Mouse (Mus musculus) limb, embryonic 14.5 days (tissue): Measurements from ENCODE around the gene Nxnl1. TPM values are rescaled to one million over a fixed set of nuclear protein-coding genes. Genes with fewer than 3 reads are reported as not detected.

Source experiments
- ATAC-seq: fragments of 200-750 bp; cut with Nextera tagmentation; 2 replicates; pipeline ENCODE4 v1.8.0; 2017; ENCODE audit warnings: low read depth, moderate number of reproducible peaks, moderate TSS enrichment; ENCODE audit not compliant: low FRiP score
- DNase-seq: peaks from one replicate; pipeline ENCODE4 v3.0.0-alpha.2; 2015; ENCODE audit warnings: low spot score
- H3K27ac ChIP-seq: fragments of 300-500 bp; sonication (generic); replicated peaks from 2 replicates; pipeline ENCODE4 v1.5.1; 2014; ENCODE audit warnings: low read depth, mild to moderate bottlenecking, low read length, moderate library complexity, mixed read lengths
- H3K27me3 ChIP-seq: fragments of 300-500 bp; sonication (generic); 2 replicates; pipeline ENCODE4 v1.6.1; 2014; ENCODE audit warnings: low read length, mixed read lengths; ENCODE audit not compliant: control insufficient read depth, insufficient read depth
- H3K36me3 ChIP-seq: fragments of 300-500 bp; sonication (generic); 2 replicates; pipeline ENCODE4 v1.6.1; 2014; ENCODE audit warnings: mild to moderate bottlenecking, low read length, moderate library complexity, mixed read lengths; ENCODE audit not compliant: control insufficient read depth, insufficient read depth
- H3K4me1 ChIP-seq: fragments of 300-500 bp; sonication (generic); 2 replicates; pipeline ENCODE4 v1.6.1; 2014; ENCODE audit warnings: antibody characterized with exemption, low read length, mixed read lengths; ENCODE audit not compliant: control insufficient read depth, insufficient read depth
- H3K4me2 ChIP-seq: fragments of 300-500 bp; sonication (generic); replicated peaks from 2 replicates; pipeline ENCODE4 v1.6.1; 2014; ENCODE audit warnings: low read depth, mild to moderate bottlenecking, low read length, moderate library complexity; ENCODE audit not compliant: severe bottlenecking
- H3K4me3 ChIP-seq: fragments of 300-500 bp; sonication (generic); replicated peaks from 2 replicates; pipeline ENCODE4 v1.5.1; 2014; ENCODE audit warnings: low read length
- H3K9ac ChIP-seq: fragments of 300-500 bp; sonication (generic); 2 replicates; pipeline ENCODE4 v1.6.1; 2014; ENCODE audit warnings: mild to moderate bottlenecking, low read depth, low read length, moderate library complexity; ENCODE audit not compliant: severe bottlenecking
- H3K9me3 ChIP-seq: fragments of 300-500 bp; sonication (generic); 2 replicates; pipeline ENCODE4 v1.6.1; 2016; ENCODE audit warnings: low read length; ENCODE audit not compliant: control insufficient read depth
- POLR2A ChIP-seq: fragments of 200-500 bp; IDR thresholded peaks from 2 replicates; pipeline ENCODE4 v1.8.0; 2012; ENCODE audit warnings: inconsistent platforms, mild to moderate bottlenecking, moderate library complexity, borderline replicate concordance; ENCODE audit not compliant: insufficient read depth, insufficient read length; ENCODE audit errors: extremely low read depth
- WGBS: fragments of 180-500 bp; shearing (Covaris S2); extraction: QIAGEN DNeasy Blood & Tissue Kit; methylation state at CpG from one replicate; pipeline ENCODE4 v1.1.7; 2014; 5-methylcytosine and 5-hydroxymethylcytosine counted together
- polyA plus RNA-seq, 2 experiments: library from polyadenylated mRNA; depleted of rRNA in 1 of 2; stranded (reverse) in 1 of 2; unstranded in 1 of 2; fragments of >200 nt; fragmentation: Nextera tagmentation in 1 of 2; extraction: Ambion mirVana in 1 of 2; gene quantifications; 2 replicates each; pipeline versions ENCODE4 v1.2.1 to v1.2.3; 2012 to 2014

Nxnl1 gene
- polyA plus RNA-seq, 2 experiments, result not detected

DNA sequence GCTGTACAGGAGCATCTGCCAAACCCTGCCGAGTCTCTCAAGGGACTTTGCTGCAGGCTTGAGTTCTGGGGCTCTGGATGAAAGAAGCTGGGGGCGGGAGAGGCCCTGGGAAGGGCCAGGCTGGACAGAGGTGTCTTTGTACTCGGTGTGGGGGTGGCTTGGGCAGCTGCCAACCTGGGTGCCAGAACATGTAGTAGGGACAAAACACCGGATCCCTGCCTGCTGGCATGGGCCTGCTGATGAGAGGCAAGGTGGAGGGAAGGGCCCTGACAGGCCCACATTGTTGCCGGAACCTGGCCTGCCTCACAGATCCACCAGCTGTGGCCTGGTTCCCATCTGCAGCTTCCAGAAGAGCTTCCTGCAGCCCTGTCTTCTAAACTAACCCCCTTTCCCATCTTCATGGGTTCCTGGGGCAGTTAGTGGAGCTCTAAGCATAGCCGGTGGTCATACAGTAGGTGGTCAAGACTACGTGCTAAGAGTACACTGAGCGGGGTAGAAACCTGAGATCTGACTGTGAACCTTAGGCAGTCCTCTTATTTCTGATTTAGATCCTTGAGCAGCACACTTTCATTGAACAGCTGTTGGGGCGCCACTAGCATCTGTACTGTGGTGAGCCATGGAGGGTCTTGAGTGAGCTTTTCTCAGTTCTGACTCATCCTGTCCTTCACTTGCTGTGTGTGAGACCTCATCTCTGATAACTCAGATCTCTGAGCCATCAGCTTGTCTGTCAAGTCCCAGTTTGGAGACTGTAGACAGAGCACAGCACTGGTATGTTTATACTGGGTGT, 6.6 kb upstream of the Nxnl1 start:
- no peaks in the 10 kb centered on the region for H3K9me3 ChIP-seq
- H3K27ac ChIP-seq, result no peak overlapping the region; the same call in 1 of the 2 replicates
- peaks cover 31% of the 10 kb centered on the region for H3K4me1 ChIP-seq
- H3K4me3 ChIP-seq, result peak overlapping the region; percentile 4; the same call in 1 of the 2 replicates
- no peak for ATAC-seq
- no peak overlapping the region; the same call in 1 of the 2 replicates for H3K4me2 ChIP-seq
- WGBS, result 64% methylated on average over 9 of the region's 9 CpGs
- TF ChIP-seq POLR2A, result no peak
- H3K36me3 ChIP-seq, result no peaks in the 10 kb centered on the region
- peaks cover 6% of the 10 kb centered on the region; the same call in 1 of the 2 replicates for H3K27me3 ChIP-seq
- DNase-seq, result peak; percentile 44
- H3K9ac ChIP-seq, result no peak overlapping the region

GRCm38 (mm10) chr8:71572077-71572476, 5.7 kb upstream of the Nxnl1 start:
- H3K36me3 ChIP-seq, result no peaks in the 10 kb centered on the region
- H3K4me3 ChIP-seq, result no peak overlapping the region
- H3K27ac ChIP-seq, result no peak overlapping the region
- TF ChIP-seq POLR2A, result no peak
- H3K27me3 ChIP-seq, result peaks cover 11% of the 10 kb centered on the region; the same call in 1 of the 2 replicates
- H3K4me1 ChIP-seq, result peaks cover 31% of the 10 kb centered on the region
- ATAC-seq (no peak), DNase-seq (no peak)
- no peaks in the 10 kb centered on the region for H3K9me3 ChIP-seq
- H3K9ac ChIP-seq, result no peak overlapping the region
- WGBS, result 88% methylated on average over 2 of the region's 2 CpGs
- no peak overlapping the region; the same call in 1 of the 2 replicates for H3K4me2 ChIP-seq

DNA sequence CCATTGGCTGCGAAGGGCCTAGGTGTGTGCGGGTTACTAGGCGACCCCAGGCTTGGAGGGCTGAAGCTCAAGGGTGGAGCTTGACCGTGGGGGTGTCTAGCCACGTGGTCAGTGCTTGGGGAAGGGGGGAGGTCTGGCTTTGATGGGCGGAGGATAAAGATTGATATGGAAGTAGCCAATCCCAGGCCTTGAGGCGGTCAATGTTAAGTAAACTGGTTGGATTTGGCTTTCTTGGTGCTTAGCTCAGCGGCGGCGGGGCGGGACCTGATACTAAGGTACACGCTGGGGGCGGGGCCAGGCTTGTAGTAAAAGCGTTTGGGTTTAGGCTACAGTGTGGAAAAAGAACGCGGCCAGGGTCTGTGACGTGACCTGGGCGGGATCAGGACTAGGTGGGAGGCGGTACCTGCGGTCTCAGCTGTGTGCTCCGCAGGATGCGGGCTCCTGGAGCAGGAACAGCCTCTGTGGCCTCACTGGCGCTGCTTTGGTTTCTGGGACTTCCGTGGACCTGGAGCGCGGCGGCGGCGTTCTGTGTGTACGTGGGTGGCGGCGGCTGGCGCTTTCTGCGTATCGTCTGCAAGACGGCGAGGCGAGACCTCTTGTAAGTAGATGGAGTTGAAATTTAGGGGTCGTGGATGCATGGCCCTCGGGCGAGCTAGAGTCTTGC, 4.0 kb upstream of the Nxnl1 start:
- peak overlapping the region; percentile 66 for H3K9ac ChIP-seq
- peak overlapping the region; percentile 81 for H3K27ac ChIP-seq

GRCm38 (mm10) chr8:71569366-71570290, 3.2 kb upstream of the Nxnl1 start:
- H3K4me3 ChIP-seq, result peak overlapping the region; percentile 54
- peak overlapping the region; percentile 81 for H3K27ac ChIP-seq
- H3K9me3 ChIP-seq, result no peaks in the 10 kb centered on the region
- H3K9ac ChIP-seq, result peak overlapping the region; percentile 66
- under 1% methylated on average over 51 of the region's 51 CpGs for WGBS
- H3K27me3 ChIP-seq, result peaks cover 11% of the 10 kb centered on the region; the same call in 1 of the 2 replicates
- DNase-seq (peak; percentile 89), ATAC-seq (peak; percentile 84)
- no peaks in the 10 kb centered on the region for H3K36me3 ChIP-seq
- peak overlapping the region; percentile 88 for H3K4me2 ChIP-seq
- H3K4me1 ChIP-seq, result peaks cover 31% of the 10 kb centered on the region
- peak; percentile 56; the same call in 1 of the 2 replicates for TF ChIP-seq POLR2A

More for the DNA sequence above, 4.0 kb upstream of the Nxnl1 start:
- under 1% methylated on average over 41 of the region's 41 CpGs for WGBS
- Histone ChIP-seq H3K36me3 (no peaks in the 10 kb centered on the region), H3K27me3 (peaks cover 11% of the 10 kb centered on the region; the same call in 1 of the 2 replicates), H3K9me3 (no peaks in the 10 kb centered on the region), H3K4me3 (peak overlapping the region; percentile 54), H3K4me2 (peak overlapping the region; percentile 88), H3K4me1 (peaks cover 31% of the 10 kb centered on the region)
- ATAC-seq (peak; percentile 92), DNase-seq (peak; percentile 98)
- TF ChIP-seq POLR2A, result peak; percentile 51; the same call in 1 of the 2 replicates
